Mouse (Mus musculus): Measurements from ENCODE around the gene Rbm33. TPM values are rescaled to one million over a fixed set of nuclear protein-coding genes. Genes with fewer than 3 reads are reported as not detected.

Rbm33 gene
- total RNA-seq (2021), result 10 to 100 TPM; 31.7 to 37.0 TPM
- long read RNA-seq, experiment 1, full-length matches to known transcripts, result 5 of 17 reads
- long read RNA-seq, experiment 1, partial matches to known transcripts, result 9 of 17 reads
- long read RNA-seq, experiment 1, other reads (novel, unspliced or antisense), result 3 of 17 reads
- long read RNA-seq, experiment 2, full-length matches to known transcripts, result 4 of 13 reads
- long read RNA-seq, experiment 2, partial matches to known transcripts, result 6 of 13 reads
- long read RNA-seq, experiment 2, other reads (novel, unspliced or antisense), result 3 of 13 reads

DNA sequence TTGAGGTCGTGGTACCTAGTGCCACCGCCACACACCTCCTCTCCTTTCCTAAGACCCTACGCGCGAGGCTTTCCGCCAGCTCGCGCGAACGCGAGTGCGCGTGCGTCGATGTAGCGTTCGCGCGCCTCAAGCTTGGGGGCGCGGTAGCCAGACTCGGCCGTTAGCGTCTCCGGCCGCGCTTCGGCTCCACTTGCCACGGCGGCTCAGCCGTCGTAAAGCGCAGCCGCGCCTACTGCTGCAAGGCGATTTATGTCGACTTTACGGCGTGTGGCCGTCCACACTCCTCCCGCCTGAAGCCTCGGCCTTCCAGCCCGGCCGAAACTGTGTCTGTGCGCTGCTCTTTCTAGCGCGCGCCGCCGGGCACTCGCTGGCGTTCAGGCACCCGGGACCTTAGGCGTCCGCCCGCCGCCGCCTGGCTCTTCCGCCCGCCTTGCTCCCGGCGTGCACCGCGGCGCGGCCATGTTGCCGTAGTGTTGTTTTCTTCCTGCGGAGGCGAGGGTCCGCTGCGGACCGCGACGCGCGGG lies at the start of gene Rbm33:
TSS of gene Rbm33 (plus strand) at position 400 of the 524 bp plus-strand sequence.
- peak; percentile 85 for DNase-seq

DNA sequence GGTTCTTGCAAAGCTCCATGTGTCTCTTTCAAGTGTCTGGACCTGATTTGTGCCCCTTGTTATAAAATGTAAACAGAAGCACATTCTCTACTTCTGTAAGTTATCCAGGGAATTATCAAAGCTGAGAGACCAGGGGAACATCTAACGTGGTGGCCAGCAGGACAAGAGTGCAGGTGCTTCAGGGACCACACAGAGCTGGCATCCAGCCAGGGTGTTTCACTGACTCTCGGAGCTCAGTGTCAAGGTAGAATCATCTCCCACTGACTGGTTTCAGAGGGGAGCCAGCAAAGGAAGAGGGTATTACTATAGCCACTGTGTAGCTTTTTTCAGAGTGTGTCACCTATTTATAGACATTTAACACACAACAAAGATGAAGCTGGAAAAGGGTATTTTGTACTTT lies 49.3 kb upstream of the Rbm33 start:
- no peak for DNase-seq

GRCm38 (mm10) chr5:28269469-28269991 lies 47.4 kb upstream of the Rbm33 start:
- no peak for DNase-seq

DNA sequence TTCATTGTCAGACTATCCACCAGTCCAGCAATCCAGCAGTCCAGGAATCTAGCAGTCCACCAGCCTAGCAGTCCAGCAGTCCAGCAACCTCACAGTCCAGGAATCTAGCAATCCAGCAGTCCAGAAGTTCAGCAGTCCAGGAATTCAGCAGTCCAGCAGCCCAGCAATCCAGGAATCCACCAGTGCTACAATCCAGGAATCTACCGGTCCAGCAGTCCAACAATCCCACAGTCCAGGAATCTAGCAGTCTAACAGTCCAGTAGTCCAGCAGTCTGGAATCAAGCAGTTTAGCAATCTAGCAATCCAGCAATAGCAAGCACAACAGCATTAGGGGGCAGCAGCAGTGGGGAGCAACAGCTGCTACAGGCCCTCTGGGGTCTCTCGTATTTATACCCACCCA lies 44.1 kb upstream of the Rbm33 start:
- DNase-seq, result no peak

DNA sequence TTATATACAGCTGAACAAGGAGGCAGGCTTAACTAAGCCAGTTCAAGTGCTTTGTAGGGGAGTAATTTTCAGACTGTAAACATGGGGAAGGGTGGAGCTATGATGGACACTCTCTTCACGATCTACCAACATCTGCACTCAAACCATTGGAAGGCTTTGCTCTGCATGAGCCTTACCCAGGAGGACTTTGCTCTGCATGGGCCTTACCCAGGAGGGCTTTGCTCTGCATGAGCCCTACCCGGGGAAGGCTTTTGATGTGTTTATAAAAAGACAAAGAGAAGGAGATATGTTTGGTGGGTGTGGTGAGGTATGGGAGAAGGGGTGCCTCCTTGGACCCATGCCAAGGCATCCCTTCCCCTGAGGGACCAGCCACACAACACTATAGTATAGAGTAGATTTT lies 39.6 kb upstream of the Rbm33 start:
- no peak for DNase-seq

DNA sequence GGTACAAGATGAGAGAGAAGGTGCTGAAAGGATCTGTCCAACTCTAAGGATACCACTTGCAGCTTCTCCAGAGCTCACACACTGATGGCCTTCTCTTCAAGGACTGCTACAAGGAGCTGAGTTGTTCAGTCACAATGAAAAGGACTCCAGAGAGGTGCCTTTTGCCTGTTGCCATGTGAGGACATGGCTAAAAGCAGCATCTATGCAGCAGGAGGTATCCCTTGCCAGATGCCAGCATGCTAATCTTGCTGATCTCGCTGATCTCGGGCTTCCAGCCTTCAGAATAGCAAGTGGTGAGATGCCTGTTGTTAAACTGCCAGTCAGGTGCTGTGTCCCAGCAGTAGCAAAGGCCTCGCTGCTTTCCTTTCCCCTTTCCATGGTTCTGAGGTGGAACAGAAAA lies 27.8 kb upstream of the Rbm33 start:
- no peak for DNase-seq

- DNase-seq, result no peak
Observed at GRCm38 (mm10) chr5:28290630-28291029, 26.3 kb upstream of the Rbm33 start.

GRCm38 (mm10) chr5:28291118-28291850 lies 25.6 kb upstream of the Rbm33 start:
- DNase-seq, result no peak

DNA sequence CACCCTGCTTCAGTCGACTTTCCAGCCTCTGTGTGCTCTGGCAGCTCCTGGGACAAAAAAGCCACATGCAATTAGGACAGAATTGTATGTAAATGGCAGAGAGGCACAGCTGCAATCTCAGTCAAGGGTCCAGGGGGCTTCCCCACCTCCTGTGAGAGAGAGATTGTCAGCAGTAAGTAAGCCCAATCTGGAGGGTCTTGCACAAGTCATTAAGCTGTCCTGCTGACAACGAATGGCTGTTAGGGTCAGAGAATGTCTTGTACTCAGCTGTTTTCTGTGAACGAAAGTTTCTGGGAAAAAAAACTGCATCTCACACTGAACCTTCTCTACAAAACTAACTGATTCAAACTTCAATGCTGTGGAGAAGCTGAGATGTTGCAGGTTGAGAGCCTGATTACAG lies 24.6 kb upstream of the Rbm33 start:
- no peak for DNase-seq

- DNase-seq, result peak; percentile 91
Observed at GRCm38 (mm10) chr5:28293990-28294389, 22.9 kb upstream of the Rbm33 start.

DNA sequence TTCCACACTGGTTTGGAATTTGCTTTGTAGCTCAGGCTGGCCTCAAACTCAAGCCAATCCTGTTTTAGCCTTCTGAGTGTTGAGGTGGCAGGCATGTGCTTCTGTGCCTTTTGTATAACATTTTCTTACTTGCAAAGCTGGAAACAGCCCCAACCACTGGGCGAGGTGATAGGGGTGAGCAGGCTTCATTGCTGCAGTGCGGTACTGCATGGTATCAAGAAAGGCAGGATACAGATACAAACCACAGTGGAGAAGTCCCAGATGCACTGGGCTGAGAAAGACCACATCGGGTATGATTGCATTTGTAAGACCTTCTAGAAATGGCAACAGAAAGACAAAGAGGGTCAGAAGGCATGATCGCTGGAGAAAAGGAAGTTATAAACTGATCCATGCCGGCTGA lies 18.8 kb upstream of the Rbm33 start:
- DNase-seq, result no peak

DNA sequence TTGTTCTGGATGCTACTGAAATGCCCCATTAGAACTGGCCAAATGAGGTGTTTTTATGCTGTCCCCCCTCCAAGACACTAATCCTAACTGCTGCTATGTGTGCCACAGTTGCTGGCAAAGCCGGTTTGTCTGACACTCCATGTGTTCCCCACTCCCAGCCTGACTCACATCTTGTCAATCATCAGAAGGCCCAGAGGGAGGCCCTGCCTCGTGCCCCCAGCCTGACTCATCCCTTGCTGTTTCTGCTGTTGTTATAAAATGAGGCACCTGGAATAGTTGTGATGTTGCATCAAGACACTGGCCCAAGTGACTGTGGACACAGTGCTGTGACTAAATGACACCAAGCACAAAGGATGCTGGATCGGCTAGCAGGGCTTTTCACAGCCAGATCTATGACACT lies 18.2 kb upstream of the Rbm33 start:
- no peak for DNase-seq

- DNase-seq, result no peak
Observed at GRCm38 (mm10) chr5:28299346-28299745, 17.6 kb upstream of the Rbm33 start.

DNA sequence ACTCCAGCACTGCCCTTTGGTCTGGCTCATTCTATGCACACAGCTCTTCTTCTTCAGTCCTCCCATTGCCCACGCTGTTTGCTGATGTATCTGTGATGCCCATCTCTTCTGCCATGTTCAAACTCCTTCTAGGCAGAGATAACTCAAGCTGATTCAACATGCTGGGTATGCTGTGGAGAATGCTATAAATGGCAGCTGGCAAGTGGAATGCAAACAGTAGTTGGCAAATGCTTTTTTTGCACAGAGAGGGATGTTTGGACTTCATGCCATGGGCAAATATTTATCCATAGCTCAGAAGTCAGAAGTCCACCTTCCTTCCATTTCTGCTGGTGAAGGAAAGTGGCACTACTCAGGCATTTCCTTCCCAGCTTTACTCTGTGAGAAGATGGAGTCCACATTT lies 14.2 kb upstream of the Rbm33 start:
- DNase-seq, result no peak

GRCm38 (mm10) chr5:28304551-28304950 lies 12.4 kb upstream of the Rbm33 start:
- DNase-seq, result no peak

DNA sequence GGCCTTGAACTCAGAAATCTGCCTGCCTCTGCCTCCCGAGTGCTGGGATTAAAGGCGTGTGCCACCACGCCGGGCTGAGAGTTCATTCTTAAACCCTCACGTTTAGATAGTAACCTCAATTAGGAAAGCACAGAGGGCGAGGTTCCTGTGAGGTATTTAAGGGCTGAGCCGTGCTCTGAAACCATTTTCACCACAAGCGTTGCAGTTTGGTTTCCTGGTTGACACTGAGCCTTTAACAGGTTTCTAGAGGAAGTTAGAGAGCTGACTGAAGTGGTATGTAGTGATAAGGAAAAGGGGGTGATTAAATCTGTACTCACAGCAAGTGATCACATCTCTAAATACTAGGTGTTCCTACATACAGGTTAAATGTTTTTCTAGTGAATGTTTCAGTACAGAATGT lies 1.4 kb upstream of the Rbm33 start:
- DNase-seq, result no peak

- DNase-seq, result no peak
Observed at GRCm38 (mm10) chr5:28316151-28316721, 685 bp upstream of the Rbm33 start.

GRCm38 (mm10) chr5:28317253-28317916 lies 464 bp downstream of the Rbm33 start:
- DNase-seq, result no peak

DNA sequence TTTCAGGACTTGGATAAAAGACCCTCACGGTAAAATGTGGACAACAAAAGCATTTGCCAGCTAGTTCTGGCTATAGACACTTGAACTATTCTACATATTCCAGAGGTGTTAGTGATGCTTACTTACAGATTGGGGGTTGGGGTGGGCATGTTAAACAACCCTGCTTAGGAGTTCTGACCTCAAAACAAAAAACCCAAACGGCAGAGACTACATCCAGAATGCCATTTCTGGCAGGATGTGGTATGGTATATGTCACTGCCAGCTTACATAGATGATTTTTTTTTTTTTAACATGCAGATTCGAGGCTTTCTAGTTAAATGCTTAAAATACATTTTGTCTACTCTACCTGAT lies 971 bp downstream of the Rbm33 start:
- no peak for DNase-seq

GRCm38 (mm10) chr5:28318671-28319070 lies 1.8 kb downstream of the Rbm33 start:
- no peak for DNase-seq

DNA sequence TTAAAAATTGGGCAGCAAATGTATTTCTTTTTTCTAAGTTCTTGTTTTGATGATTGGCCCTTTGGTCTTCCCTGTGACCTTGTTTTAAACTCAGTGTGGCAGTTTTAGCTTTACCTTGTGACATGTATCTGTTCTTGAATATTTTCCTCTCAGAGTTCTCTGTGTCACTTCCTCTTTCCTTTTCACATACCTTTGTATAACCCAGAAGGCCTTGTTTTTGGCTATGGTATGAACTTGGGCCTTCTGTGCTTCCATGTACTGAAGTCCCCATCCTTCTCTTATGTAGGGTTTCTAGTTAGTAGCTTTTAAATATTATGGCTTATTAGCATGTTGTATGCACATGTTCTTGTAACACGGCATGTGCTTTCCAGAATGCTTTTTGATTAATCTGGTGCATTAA lies 4.8 kb downstream of the Rbm33 start:
- no peak for DNase-seq

DNA sequence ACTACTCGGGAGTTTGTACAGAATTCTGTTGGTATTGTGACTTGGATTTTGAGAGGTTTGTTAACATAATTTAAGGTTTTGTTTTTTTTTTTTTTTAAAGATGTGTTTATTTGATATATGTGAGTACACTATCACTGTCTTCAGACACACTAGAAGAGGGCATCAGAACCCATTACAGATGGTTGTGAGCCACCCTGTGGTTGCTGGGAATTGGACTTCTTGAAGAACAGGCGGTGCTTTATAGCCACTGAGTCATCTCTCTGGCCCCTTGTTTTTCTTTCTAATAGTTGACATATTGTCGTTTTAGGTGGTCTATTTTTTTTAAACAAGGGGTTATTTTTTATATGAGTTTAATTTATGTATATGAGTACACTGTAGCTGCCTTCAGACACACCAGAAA lies 5.3 kb downstream of the Rbm33 start:
- no peak for DNase-seq

DNA sequence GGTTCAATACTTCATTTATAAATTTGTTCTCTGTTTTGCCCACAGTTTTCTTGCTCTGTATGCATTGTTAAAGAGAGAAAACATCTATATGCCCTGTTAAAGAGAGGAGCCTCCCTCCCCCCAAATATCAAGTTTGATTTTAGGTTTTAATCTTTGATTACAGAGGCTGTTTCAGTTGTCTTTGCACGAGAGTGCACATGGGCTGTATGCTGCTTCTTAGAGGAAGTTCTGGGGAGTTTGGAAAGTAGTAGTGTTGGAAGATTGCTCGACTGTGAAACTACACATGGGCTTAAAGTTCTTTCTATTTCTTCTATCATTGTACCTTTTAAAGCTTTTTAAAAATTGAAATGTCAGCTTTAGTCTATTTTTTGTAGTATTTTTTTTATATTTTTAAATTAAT lies 6.9 kb downstream of the Rbm33 start:
- DNase-seq, result no peak

Data from gastrocnemius, postnatal 10 days (tissue).